Comparison of ENCODE assay signal across 24 mouse cellular contexts in the genomic region with DNA sequence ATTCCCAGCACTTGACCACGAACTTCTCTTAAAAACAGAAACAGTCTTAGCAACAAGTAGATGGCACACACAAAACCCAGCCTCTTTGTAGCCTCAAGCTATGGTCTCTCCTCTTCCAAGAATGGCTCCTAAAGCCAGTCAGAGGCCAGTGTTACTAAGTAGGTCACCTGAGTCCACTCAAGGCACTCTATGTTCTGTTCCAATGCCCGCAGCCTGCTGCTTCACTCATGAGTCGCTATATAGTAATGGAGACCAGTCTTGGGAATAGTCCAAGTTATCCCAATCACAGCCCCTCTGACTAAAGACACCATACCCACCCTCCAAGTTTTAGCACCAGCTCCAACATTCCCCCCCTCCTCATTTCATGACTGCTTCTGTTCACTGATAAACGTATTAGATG.
"Had no signal": no experiment of that assay in that cellular context is flagged by ENCODE, and none has a peak within 500 bp of the region (broad histone marks: within the 10 kb centered on the region; RNA-seq: fewer than 3 reads in every experiment).

No protein-coding gene starts in this region.

- H3K4me1 ChIP-seq: midbrain, embryonic 10.5 days; midbrain, embryonic 13.5 days; neural tube, embryonic 13.5 days had no signal

- H3K27ac ChIP-seq: layer of hippocampus, adult 2 months; left cerebral cortex, adult 2 months; liver, embryonic 14.5 days; macrophage; midbrain, embryonic 10.5 days; midbrain, embryonic 13.5 days; neural tube, embryonic 13.5 days; stomach, postnatal 0 days had no signal

- H3K9ac ChIP-seq: liver, embryonic 14.5 days; liver, postnatal 0 days; lung, embryonic 14.5 days; midbrain, embryonic 13.5 days; neural tube, embryonic 13.5 days had no signal

- H3K4me3 ChIP-seq: layer of hippocampus, adult 2 months; left cerebral cortex, adult 2 months; megakaryocyte, embryonic 14.5 days; midbrain, embryonic 10.5 days; midbrain, embryonic 13.5 days; myocyte; neural tube, embryonic 13.5 days had no signal

- H3K27me3 ChIP-seq: megakaryocyte, embryonic 14.5 days; midbrain, embryonic 13.5 days; neural tube, embryonic 13.5 days had no signal

- DNase-seq: kidney, adult 11 months; kidney, adult 9 months; kidney, postnatal 14 days; layer of hippocampus, adult 9-11 months; liver, postnatal 0 days; lung, embryonic 14.5 days; right cerebral cortex, adult 18-20 months; right cerebral cortex, postnatal 14 days; right cerebral cortex, postnatal 4 days; thymus, adult 18-20 months; thymus, postnatal 36 days had no signal

- ATAC-seq: liver, postnatal 0 days; lung, postnatal 0 days; midbrain, embryonic 13.5 days; midbrain, embryonic 16.5 days had no signal

- H3K9me3 ChIP-seq: megakaryocyte, embryonic 14.5 days; midbrain, embryonic 10.5 days; midbrain, embryonic 13.5 days; neural tube, embryonic 13.5 days had no signal

- H3K4me2 ChIP-seq: liver, embryonic 11.5 days; lung, embryonic 14.5 days; midbrain, embryonic 13.5 days; neural tube, embryonic 13.5 days had no signal
